ENCODE assay signal across 8 mouse cellular contexts in genomic region chr2:73312152-73313116, GRCm38 (mm10). TPM values are rescaled to one million over a fixed set of nuclear protein-coding genes. Genes with fewer than 3 reads are reported as not detected.
DNase-seq lines count a peak whose midpoint lies in the region; ATAC-seq lines count a peak whose summit lies in the region.

TSS of gene Scrn3 (plus strand) at chr2:73312601.
TSS of gene Cir1 (minus strand) at chr2:73312701.

- ATAC-seq in hindbrain, embryonic 12.5 days (ENCODE audit: low FRiP score), result peak; percentile 94

- peaks cover 14% of the 10 kb centered on the region for H3K36me3 ChIP-seq in hindbrain, embryonic 12.5 days

- peak within 1 kb of the TSS; percentile 72 for H3K27ac ChIP-seq in hindbrain, embryonic 12.5 days

- H3K27me3 ChIP-seq in hindbrain, embryonic 12.5 days, result no peaks in the 10 kb centered on the region

- under 1% methylated on average over 64 of the region's 64 CpGs for WGBS in hindbrain, embryonic 12.5 days

- peaks cover 9% of the 10 kb centered on the region for H3K4me1 ChIP-seq in hindbrain, embryonic 12.5 days

- peak within 1 kb of the TSS; percentile 87 for H3K4me3 ChIP-seq in hindbrain, embryonic 12.5 days

- DNase-seq in NIH3T3 (ENCODE audit: low read depth), result peak; percentile 98
- DNase-seq in cerebellum, postnatal 10 days, result peak; percentile 96 to 98
- DNase-seq in frontal cortex, postnatal 10 days (ENCODE audit: low spot score in 2 of 2), result peak; percentile 92
- peak; percentile 91 to 96 for DNase-seq in layer of hippocampus, postnatal 14 days (ENCODE audit: low spot score in 2 of 2)
- DNase-seq in lung, postnatal 14 days, result peak; percentile 95
- peak; percentile 91 for DNase-seq in retina, adult 2 months (ENCODE audit: low read depth, low spot score)
- DNase-seq in thymus, postnatal 36 days, result peak; percentile 92 to 97

- H3K9me3 ChIP-seq in hindbrain, embryonic 12.5 days (replicated peaks), result no peaks in the 10 kb centered on the region

- peak within 1 kb of the TSS; percentile 85 for H3K4me2 ChIP-seq in hindbrain, embryonic 12.5 days (replicated peaks)

- H3K9ac ChIP-seq in hindbrain, embryonic 12.5 days, result peak within 1 kb of the TSS; percentile 74

RNA-seq across cellular contexts. Expression of gene Scrn3, which starts in this region (rescaled TPM):
- 13.2 and 13.6 TPM in 2 replicates for polyA plus RNA-seq in hindbrain, embryonic 12.5 days (2016; fragmentation: Nextera tagmentation; extraction: Ambion mirVana)
- 10 to 100 TPM; 15.0 to 16.8 TPM for total RNA-seq in layer of hippocampus, postnatal 14 days (2021)

RNA-seq across cellular contexts. Expression of gene Cir1, which starts in this region (rescaled TPM):
- polyA plus RNA-seq in hindbrain, embryonic 12.5 days (2016; fragmentation: Nextera tagmentation; extraction: Ambion mirVana), result 28.4 and 29.7 TPM in 2 replicates
- total RNA-seq in layer of hippocampus, postnatal 14 days (2021), result 10 to 100 TPM; 25.7 to 25.9 TPM

Comparison
In these comparisons a context has a peak if more than half of its experiments do, and no peak if none do; other contexts are left out.
1. Peak in every context shown above with its lines: DNase-seq, ATAC-seq, H3K4me3 ChIP-seq and H3K27ac ChIP-seq.